Mouse (Mus musculus) thymus, postnatal 4 days (tissue): ENCODE measurements at regions not wholly inside any gene's neighbourhood (a gene's known extent, or its start where the extent isn't known, plus 50 kb on each side); places are given as distances from the start of the nearest gene placed in this dataset.
"Not testable (repeated sequence)": the region's sequence is repeated elsewhere in the genome, so short reads cannot be mapped to it uniquely, and the experiment has no call there.

Source experiments
- DNase-seq: peaks from one replicate; pipeline ENCODE4 v3.0.0; 2021

- no peak for DNase-seq
Measured at GRCm38 (mm10) chr15:90291848-90292247, 67.7 kb downstream of the Alg10b start.

DNA sequence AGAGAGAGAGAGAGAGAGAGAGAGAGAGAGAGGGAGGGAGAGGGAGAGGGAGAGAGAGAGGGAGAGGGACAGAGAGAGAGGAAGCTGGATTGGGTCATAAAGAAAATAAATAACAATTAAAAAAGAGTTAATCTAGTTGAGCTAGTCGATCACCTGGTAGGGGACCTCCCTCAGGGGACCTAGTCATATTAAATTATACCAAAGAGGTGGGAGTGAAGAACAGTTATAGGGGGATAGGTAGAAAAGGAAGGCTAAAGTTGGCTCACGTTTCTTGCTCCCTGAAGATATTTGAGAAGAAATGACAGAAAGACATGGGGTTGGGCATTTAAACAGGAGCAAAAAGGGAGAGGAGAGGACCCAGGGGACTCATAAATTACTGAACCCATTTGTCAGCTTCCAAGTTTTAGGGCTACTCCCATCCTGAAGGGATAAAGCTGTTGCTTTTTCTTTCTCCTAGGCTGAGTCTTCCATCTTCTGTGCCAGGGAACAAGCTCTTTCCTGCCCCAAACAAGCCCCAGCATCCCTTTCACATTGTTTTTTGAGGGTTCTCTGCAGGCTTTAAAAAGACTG is 70.3 kb downstream of the Alg10b start:
- no peak for DNase-seq

DNA sequence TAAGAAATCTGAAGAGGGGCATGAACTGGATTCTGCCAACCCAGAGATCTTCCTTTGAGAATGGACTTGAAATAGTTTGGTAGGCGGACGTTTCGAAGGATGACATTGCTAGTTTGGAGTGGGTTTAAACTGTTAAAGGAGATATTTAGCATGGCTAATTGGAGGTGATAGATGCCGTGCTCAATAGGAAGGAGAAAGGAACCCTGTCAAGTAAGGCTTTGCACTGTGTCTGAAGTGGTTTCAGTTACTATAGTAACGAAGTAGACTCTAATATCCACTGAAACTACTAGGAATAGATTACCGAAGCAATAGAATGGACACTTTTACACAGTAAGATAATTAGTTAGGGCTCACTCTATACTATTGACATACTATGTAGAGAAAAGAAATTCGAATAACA is 74.5 kb downstream of the Alg10b start:
- DNase-seq = no peak

GRCm38 (mm10) chr15:90303393-90303792 is 79.3 kb downstream of the Alg10b start:
- DNase-seq = no peak

DNA sequence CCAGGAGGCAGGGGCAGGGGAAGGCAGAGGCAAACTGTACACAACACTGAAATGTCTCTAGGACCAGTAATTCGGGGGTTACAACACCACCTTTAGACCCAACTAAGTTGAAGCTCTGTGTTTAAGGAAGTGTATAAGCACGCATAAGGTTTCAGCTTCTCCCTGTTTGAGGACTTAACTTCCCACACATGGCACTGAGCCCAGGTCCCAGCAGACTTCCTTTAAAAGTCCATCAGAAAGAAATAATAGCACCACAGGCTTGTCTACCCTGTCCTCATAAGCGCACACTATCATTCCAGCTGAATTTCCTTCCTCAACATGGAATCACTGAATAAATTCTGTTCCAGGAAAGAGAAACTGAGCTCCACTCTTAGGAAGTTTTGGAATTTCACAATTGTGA is 80.9 kb downstream of the Alg10b start:
- no peak for DNase-seq

- no peak for DNase-seq
Measured at GRCm38 (mm10) chr15:90306866-90307265, 82.8 kb downstream of the Alg10b start.

GRCm38 (mm10) chr15:90308433-90308832 is 84.3 kb downstream of the Alg10b start:
- not testable (repeated sequence) for DNase-seq

DNA sequence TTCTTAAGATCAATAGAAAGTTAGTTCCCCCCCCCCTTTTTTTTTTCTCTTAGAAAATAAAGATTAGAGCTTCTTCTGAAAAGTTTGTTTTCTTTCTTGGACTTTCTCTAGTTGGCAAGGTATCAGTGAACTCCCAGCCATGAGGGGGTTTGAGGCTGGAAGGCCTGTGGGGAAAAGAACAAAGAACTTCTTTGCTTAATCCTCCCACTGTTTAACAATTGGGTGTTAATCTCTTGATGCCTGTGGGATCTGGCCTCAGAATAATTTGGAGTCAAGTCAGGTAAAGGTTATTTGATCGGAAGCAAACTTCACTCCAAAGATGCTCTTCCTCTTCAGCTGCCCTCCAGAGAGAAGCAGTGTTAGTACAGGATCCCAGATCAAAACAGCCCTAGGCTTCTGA is 84.8 kb downstream of the Alg10b start:
- no peak for DNase-seq

DNA sequence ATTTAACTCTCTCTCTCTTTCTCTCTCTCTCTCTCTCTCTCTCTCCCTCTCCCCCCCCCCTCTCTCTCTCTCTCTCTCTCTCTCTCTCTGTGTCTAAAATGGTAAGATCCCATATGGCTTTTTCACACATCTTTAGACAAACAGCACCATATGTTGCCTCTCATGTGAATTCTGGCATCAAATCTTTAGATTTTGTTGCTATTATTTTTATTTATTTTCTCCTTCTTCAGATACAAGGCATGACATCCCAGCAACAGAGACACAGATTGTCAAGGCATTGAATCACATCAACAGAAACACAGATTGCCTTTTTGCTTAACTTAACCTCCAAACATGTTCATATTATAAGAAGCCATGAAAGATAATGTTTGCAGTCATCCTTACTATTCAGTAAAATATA is 85.6 kb downstream of the Alg10b start:
- DNase-seq = no peak

GRCm38 (mm10) chr15:90321774-90322173 is 97.7 kb downstream of the Alg10b start:
- no peak for DNase-seq

DNA sequence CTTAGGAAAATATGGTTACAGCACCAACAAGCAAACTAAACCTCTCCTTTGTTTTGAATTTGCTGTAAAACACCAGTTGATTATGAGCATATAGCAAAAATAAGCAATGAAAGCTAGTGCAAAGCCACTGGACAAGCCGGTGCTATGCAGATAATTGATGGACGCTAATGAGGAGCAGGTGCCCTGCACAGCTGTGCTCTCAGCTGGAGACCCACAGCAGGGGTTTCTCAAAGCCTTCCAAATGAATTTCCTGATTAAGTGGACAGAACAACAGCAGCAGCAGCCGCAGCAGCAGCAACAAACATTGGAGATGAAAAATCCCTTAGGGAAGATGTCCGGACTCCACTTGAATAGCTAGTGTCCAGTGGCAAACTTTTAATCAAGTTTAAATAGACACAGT is 109.2 kb downstream of the Alg10b start:
- DNase-seq = no peak

DNA sequence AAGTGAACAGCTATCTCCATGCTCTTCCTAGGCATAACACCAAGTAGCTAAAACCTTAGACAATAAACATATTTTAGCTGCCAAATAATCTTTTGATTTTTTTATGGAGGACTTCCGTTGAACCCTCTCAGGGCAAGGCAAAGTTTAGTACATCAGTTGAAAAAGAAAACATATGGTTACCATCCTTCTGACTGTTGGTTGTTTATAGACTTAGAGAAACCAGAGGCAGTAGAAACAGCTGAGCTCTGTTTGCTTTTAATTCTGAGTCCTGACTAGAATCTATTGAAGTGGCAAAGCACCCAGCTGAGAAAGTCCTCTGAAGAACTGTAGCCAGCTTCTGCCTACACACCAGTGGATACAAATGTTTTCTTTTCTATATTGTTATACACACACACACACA is 109.7 kb downstream of the Alg10b start:
- DNase-seq = no peak

- DNase-seq = no peak
Measured at GRCm38 (mm10) chr15:90334406-90334805, 110.3 kb downstream of the Alg10b start.

DNA sequence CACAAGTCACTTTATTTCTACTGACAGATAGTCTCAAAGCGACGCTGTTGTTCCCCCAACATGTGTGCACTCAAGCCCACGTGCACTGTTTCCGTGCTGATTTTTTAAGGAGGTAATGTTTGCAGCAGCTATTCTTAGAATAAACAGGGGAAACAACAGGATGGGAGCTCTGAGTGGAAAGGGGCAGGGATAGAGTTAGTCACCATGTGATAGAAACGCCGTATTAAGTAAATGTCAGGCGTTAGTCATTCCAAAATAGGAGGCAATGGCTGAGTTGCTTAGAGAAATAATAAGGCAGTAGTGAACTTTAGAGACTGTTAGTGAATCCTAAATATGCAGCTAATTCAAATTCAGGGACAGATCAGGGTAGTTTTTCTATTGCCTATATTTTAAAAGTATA is 111.4 kb downstream of the Alg10b start:
- DNase-seq = no peak

- DNase-seq = no peak
Measured at GRCm38 (mm10) chr15:90340089-90340488, 116.0 kb downstream of the Alg10b start.

DNA sequence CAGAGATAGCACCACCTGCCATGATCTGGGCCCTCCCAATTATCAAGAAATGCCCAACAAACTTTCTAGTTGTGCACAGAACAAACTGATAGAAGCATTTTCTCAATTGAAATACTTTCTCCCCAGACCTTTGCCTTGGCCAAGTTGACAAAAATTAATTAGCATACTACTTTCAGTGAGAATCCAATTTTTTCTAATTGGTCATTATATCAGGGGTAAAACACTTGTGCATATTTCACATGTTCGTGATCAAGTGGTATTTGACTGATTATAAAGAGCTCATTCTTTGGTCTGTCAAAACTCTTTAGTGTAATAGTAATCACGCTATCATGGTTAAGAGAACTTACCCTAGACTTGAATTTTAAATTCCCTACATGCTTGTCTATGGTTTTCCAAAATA is 117.2 kb downstream of the Alg10b start:
- DNase-seq = no peak

GRCm38 (mm10) chr15:90343771-90344170 is 119.7 kb downstream of the Alg10b start:
- no peak for DNase-seq

DNA sequence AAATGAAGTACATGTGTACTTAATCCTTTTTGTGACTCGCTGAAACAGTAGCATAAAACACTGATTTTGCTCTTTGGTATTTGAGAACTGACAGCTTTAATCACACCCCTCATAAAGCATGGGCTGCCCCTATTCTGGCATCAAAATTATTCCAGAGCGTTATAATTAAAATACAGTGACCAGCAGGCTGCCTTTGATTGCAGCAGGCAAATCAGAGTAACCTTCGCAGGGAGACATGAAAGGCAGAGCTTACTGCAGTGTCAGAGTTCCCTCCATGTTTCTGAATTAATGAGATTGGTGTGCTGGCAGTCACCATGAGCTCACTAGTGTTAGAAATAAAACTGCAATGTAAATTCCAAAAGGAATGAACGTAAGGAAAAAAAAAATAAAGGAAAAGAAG is 120.8 kb downstream of the Alg10b start:
- DNase-seq = no peak

DNA sequence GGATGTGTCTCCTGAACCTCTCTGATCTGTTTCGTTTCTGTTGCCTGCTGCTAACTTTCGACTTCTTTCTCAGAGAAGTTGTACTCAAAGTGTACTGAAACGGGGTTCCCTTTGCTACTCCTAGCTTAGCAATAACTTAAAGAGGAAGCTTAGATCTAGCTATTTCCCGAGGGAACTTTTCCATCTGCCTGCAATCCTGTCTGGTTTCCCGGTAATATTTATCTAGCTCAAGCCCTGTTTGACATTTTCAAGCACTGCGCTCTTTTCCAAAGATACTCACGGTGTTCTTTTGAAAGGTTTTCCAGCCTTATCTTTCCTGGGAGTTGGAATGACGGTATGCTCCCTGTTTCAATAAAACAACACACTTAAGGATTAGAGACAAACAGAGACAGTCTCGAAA is 122.1 kb downstream of the Alg10b start:
- no peak for DNase-seq

DNA sequence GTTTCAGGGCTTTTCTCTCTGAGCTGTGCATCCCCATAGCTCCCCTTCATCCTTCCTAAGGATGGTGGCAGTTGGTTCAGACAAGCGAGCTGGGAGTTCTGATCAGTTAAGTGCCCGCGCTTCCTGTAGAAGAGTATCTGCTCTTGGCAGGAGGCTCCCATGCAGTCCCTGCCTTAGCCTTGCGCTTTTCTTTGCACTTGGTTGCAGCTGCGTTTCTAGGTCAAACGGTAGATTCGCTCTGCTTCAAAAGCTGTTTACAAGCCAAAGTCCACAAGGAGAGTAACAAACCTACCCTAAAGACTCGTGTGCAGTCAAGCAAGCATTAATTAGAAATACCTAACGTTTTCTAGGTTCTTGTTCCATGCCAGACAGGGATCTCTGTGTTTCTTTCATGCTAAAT is 122.6 kb downstream of the Alg10b start:
- no peak for DNase-seq

GRCm38 (mm10) chr15:90351898-90352297 is 127.8 kb downstream of the Alg10b start:
- DNase-seq = no peak

- DNase-seq = no peak
Measured at GRCm38 (mm10) chr15:90365656-90366055, 141.5 kb downstream of the Alg10b start.

- DNase-seq = no peak
Measured at GRCm38 (mm10) chr15:90377959-90378358, 153.8 kb downstream of the Alg10b start.

GRCm38 (mm10) chr15:90396961-90397360 is 172.8 kb downstream of the Alg10b start:
- no peak for DNase-seq

DNA sequence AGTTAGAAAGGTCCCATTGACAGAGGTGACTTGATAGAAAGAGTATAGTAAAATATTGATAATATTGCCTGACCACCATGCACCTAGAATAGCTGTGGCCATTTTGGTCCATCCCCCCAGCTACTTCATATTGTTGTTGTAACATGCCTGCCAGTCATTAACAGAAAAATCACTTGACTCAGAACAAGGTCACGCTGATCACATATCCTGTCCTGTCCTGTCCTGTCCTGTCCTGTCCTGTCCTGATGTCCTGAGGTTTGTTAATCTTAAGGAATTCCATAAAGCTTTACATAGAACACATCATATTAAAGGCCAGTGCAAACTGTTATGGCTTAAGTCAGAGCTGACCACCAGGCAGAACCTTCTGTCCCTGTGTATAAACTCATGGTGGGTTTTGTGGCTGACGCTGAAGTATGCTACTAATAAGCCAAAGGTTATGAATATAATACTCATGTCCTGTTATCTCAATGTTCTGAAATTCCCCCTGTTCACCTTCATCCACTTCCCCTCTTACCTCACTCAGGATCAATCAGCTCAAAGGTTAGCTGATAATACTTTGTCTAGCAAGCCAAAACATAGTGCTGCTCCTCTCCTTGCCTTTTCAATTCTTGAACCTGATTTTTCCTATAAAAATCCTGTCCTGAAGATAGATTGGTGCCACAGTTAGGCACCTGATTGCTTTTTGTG is 173.7 kb downstream of the Alg10b start:
- no peak for DNase-seq
